Mouse (Mus musculus) heart, embryonic 16.5 days (tissue): ENCODE results near the gene Pkd1. TPM values are rescaled to one million over a fixed set of nuclear protein-coding genes. Genes with fewer than 3 reads are reported as not detected.
A peak's percentile ranks its signal among the peaks of the same experiment; 100 is the strongest.

Experiments
- ATAC-seq: fragments of 200-750 bp; cut with Nextera tagmentation; replicated peaks from 2 replicates; pipeline ENCODE4 v1.8.0; 2017; ENCODE audit warnings: moderate number of reproducible peaks; ENCODE audit not compliant: insufficient read depth, low FRiP score; ENCODE audit errors: extremely low read depth
- H3K27ac ChIP-seq: fragments of 300-500 bp; sonication (generic); 2 replicates; pipeline ENCODE4 v1.5.1; 2014; ENCODE audit warnings: mild to moderate bottlenecking, low read length, control low read depth, moderate library complexity
- H3K27me3 ChIP-seq: fragments of 300-500 bp; sonication (generic); 2 replicates; pipeline ENCODE4 v1.6.1; 2014; ENCODE audit warnings: low read length, mixed read lengths; ENCODE audit not compliant: control insufficient read depth, insufficient read depth
- H3K36me3 ChIP-seq: fragments of 300-500 bp; sonication (generic); 2 replicates; pipeline ENCODE4 v1.6.1; 2014; ENCODE audit not compliant: control insufficient read depth, insufficient read depth
- H3K4me1 ChIP-seq: fragments of 300-500 bp; sonication (generic); 2 replicates; pipeline ENCODE4 v1.6.1; 2014; ENCODE audit warnings: low read length, mixed read lengths; ENCODE audit not compliant: control insufficient read depth, insufficient read depth
- H3K4me2 ChIP-seq: fragments of 300-500 bp; sonication (generic); 2 replicates; pipeline ENCODE4 v1.6.1; 2014; ENCODE audit warnings: low read depth, mild to moderate bottlenecking, control low read depth, low read length
- H3K4me3 ChIP-seq: fragments of 300-500 bp; sonication (generic); 2 replicates; pipeline ENCODE4 v1.5.1; 2014; ENCODE audit warnings: mild to moderate bottlenecking, control low read depth, low read length
- H3K9ac ChIP-seq: fragments of 300-500 bp; sonication (generic); 2 replicates; pipeline ENCODE4 v1.6.1; 2014; ENCODE audit warnings: low read length, control low read depth
- H3K9me3 ChIP-seq: fragments of 300-500 bp; sonication (generic); replicated peaks from 2 replicates; pipeline ENCODE4 v1.6.1; 2016; ENCODE audit warnings: low read length; ENCODE audit not compliant: control insufficient read depth
- WGBS: fragments of 180-500 bp; shearing (Covaris S2); extraction: QIAGEN DNeasy Blood & Tissue Kit; methylation state at CpG from one replicate; pipeline ENCODE4 v1.1.7; 2014; 5-methylcytosine and 5-hydroxymethylcytosine counted together
- polyA plus RNA-seq: library from polyadenylated mRNA; unstranded; fragments of >200 nt; fragmentation: Nextera tagmentation; extraction: Ambion mirVana; gene quantifications from 2 replicates; pipeline ENCODE4 v1.2.1, GENCODE M21; 2015

The Pkd1 gene
- polyA plus RNA-seq, 1 experiment from 2014 or later = 18.4 TPM

DNA sequence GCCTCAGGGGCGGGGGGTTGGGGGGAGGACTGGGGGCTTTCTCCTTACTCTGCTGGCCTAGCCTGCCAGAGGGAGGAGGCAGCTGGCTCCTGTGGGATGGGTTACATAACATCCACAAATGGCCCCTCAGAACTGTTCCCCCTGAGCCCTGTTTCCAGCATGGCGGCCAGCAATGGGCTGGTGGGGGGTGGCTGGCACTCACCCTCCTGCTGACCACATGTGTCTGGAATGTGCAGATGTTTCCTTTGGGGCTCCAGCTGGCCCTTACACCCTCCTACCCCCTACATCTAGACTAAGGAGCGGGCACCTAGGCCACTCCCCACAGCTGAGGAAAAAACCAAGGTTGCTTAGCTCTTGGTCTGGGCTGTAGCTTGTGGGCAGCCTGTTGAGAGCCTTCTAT lies 9.5 kb downstream of the Pkd1 start:
- Histone ChIP-seq H3K9ac (no peak overlapping the region), H3K27ac (peak overlapping the region; percentile 92), H3K27me3 (no peaks in the 10 kb centered on the region), H3K4me1 (peaks cover 29% of the 10 kb centered on the region), H3K9me3 (no peaks in the 10 kb centered on the region), H3K4me3 (no peak overlapping the region), H3K36me3 (no peaks in the 10 kb centered on the region), H3K4me2 (peak overlapping the region; percentile 25)
- WGBS = 52% methylated on average over 3 of the region's 3 CpGs
- peak; percentile 33; the same call in 1 of the 2 replicates for ATAC-seq

DNA sequence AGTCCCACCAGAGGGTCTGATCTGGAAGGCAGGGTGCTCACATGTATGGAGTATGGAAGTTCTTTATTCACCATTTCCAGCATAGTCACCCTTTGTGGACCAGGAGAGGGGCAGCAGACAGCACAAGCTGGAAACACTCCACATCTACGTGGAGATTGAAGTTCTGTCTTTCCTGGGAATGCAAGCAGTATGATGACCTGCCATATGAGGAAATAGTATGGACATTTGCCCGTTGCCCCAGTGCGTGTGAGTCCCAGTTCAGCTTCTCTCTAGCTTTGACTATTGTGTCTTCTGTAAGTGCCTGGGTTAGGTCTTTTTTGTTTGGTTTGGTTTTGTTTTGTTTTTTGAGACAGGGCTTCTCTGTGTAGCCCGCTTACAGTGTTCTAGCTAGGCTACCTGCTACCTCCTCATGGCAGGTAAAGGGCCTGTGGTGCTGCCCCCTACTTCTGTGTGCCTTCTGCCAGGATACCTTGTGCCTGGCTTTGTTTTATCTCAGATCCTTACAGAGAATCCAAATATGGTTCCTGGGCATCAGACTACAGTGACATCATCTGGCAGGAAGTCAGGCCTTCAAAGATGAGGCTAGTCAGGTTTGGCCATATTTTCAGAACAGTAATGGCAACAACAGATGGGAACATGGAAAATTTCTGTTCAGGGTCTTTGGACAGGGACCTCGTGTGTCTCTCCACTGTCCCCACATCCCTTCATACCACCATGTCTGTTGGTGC lies 10.8 kb downstream of the Pkd1 start:
- H3K4me1 ChIP-seq = peaks cover 29% of the 10 kb centered on the region
- H3K27ac ChIP-seq = no peak overlapping the region
- H3K36me3 ChIP-seq = 0 out of 2 replicates have a peak, but pooled peaks cover 3% of the 10 kb centered on the region
- no peak overlapping the region for H3K4me2 ChIP-seq
- WGBS = 71% methylated on average over 5 of the region's 5 CpGs
- H3K9ac ChIP-seq = no peak overlapping the region
- H3K9me3 ChIP-seq = no peaks in the 10 kb centered on the region
- no peak overlapping the region for H3K4me3 ChIP-seq
- no peaks in the 10 kb centered on the region for H3K27me3 ChIP-seq
- ATAC-seq = no peak

DNA sequence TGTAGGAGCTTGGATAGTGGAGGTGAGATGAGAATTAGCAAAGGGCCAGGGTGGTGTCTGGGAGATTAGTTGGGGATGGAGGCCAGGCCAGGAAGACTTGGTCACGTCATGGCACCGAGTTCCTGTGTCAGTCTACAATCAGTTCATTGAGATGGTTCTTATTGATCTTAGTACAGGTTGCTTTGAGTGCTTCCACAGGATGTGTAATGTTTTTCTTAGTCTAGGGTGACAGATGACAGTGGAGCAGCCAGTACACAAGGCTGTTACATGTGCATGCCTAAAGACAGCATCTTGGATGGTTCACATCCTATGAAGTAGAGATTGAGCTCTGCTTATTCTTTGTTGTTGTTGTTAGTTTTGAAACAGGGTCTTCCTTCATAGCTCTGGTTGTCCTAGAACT lies 12.0 kb downstream of the Pkd1 start:
- Histone ChIP-seq H3K36me3 (0 out of 2 replicates have a peak, but pooled peaks cover 3% of the 10 kb centered on the region), H3K4me2 (no peak overlapping the region), H3K4me1 (peaks cover 29% of the 10 kb centered on the region), H3K27ac (no peak overlapping the region), H3K9ac (no peak overlapping the region), H3K27me3 (no peaks in the 10 kb centered on the region), H3K9me3 (no peaks in the 10 kb centered on the region), H3K4me3 (no peak overlapping the region)
- no peak for ATAC-seq
- 84% methylated on average over 2 of the region's 2 CpGs for WGBS

DNA sequence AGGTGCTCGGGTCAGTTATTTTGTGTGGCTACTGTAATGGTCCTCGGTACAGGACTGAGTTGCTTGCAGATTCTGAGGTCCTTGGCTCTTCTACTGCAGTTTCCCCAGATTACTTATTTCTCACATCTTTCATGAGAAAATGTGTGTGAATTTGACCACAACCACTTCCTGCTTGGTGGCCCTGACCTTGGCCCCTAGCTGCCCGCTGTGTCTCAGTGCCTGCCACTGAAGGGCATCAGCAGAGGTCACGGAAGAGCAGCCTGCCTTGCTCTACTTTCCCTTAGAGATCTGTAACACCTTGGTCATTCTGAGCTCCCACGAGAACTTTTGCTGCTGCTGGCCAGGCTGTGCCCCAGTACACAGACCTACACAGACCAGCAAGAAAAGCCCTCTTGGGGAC lies 14.0 kb downstream of the Pkd1 start:
- no peak overlapping the region for H3K4me3 ChIP-seq
- ATAC-seq = no peak
- H3K4me1 ChIP-seq = peaks cover 29% of the 10 kb centered on the region
- H3K4me2 ChIP-seq = no peak overlapping the region
- H3K9me3 ChIP-seq = no peaks in the 10 kb centered on the region
- no peak overlapping the region for H3K27ac ChIP-seq
- H3K27me3 ChIP-seq = no peaks in the 10 kb centered on the region
- H3K9ac ChIP-seq = peak overlapping the region; percentile 23; the same call in 1 of the 2 replicates
- 68% methylated on average over 5 of the region's 5 CpGs for WGBS
- H3K36me3 ChIP-seq = 0 out of 2 replicates have a peak, but pooled peaks cover 3% of the 10 kb centered on the region

DNA sequence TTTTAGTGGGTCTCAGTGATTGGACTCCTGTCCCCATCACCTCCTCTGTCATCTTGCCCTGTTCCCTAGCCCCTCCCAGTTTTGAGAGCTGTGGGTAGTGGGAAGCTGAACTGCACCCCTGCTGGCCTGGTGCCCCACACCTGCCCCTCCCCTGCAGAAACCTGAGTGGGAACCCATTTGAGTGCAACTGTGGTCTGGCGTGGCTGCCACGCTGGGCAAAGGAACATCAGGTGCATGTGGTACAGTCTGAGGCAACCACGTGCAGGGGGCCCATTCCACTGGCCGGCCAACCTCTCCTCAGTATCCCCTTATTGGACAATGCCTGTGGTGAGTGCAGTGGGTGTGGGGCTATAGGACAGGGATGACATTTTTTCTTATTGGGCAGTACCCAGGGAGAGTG lies 14.8 kb downstream of the Pkd1 start:
- Histone ChIP-seq H3K4me2 (no peak overlapping the region), H3K4me3 (no peak overlapping the region), H3K9me3 (no peaks in the 10 kb centered on the region), H3K27me3 (no peaks in the 10 kb centered on the region), H3K4me1 (peaks cover 22% of the 10 kb centered on the region), H3K27ac (no peak overlapping the region), H3K9ac (no peak overlapping the region), H3K36me3 (peaks cover 5% of the 10 kb centered on the region; the same call in 1 of the 2 replicates)
- no peak for ATAC-seq
- 87% methylated on average over 4 of the region's 4 CpGs for WGBS

DNA sequence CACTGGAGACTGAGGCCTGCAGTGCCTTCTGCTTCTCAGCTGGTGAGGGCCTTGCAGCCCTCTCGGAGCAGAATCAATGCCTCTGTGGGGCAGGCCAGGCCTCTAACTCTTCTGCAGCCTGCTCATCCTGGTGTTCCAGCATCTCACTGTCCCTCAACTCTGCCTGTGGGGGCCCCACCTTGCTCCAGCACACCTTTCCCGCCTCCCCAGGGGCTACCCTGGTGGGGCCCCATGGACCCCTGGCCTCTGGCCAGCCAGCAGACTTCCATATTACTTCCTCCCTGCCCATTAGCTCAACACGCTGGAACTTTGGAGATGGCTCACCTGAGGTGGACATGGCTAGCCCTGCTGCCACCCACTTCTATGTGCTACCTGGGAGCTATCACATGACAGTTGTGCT lies 15.5 kb downstream of the Pkd1 start:
- Histone ChIP-seq H3K27ac (no peak overlapping the region), H3K36me3 (peaks cover 5% of the 10 kb centered on the region; the same call in 1 of the 2 replicates), H3K9me3 (no peaks in the 10 kb centered on the region), H3K27me3 (no peaks in the 10 kb centered on the region), H3K4me2 (no peak overlapping the region), H3K4me3 (no peak overlapping the region), H3K4me1 (peaks cover 19% of the 10 kb centered on the region), H3K9ac (no peak overlapping the region)
- no peak for ATAC-seq
- WGBS = 69% methylated on average over 3 of the region's 3 CpGs

DNA sequence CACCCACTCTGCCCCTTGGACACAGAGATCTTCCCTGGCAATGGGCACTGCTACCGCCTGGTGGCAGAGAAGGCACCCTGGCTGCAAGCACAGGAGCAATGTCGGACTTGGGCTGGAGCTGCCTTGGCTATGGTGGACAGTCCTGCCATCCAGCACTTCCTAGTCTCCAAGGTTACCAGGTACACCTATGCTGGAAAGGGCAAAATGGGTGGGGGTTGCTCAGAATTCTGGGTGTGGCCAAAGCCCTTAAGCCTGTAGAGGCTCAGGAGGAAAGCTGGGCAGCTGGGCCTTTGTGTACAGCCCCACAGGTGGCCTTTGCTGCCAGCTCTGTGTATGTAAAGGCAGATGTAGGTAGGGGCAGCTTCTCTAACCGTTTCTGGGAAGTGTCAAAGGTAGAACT lies 16.2 kb downstream of the Pkd1 start:
- WGBS = 80% methylated on average over 3 of the region's 3 CpGs
- ATAC-seq = no peak
- Histone ChIP-seq H3K27ac (no peak overlapping the region), H3K4me1 (peaks cover 12% of the 10 kb centered on the region), H3K27me3 (no peaks in the 10 kb centered on the region), H3K4me3 (no peak overlapping the region), H3K36me3 (peaks cover 5% of the 10 kb centered on the region; the same call in 1 of the 2 replicates), H3K4me2 (no peak overlapping the region), H3K9ac (no peak overlapping the region), H3K9me3 (no peaks in the 10 kb centered on the region)

DNA sequence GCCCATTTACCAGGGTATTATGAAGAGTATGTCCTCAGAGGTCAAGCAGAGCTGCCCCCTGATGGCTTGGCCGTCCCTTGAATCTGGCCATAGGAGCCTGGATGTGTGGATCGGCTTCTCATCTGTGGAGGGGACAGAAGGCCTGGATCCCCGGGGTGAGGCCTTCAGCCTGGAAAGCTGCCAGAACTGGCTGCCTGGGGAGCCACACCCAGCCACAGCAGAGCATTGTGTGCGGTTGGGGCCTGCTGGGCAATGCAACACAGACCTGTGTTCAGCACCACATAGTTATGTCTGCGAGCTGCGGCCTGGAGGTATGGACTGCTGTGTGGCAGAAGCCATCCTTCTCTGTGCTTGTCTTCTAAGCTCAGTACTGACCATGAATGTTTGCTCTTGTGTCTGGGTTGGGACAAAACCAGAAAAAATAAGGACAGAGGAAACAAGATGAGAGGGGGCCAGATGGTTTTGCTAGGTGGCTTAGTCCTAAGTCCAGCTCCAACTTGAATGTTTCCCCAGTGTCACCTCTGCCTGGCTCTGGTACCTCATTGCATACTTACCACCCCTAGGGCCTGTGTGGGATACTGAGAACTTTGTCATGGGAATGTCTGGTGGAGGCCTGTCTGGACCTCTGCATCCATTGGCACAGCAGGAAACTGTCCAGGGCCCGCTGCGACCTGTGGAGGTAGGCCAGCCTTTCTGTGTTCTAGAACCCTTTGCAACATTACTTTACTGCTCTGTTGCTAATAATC lies 17.6 kb downstream of the Pkd1 start:
- no peak; the same call in 1 of the 2 replicates for ATAC-seq
- Histone ChIP-seq H3K9me3 (no peaks in the 10 kb centered on the region), H3K27ac (no peak overlapping the region), H3K4me1 (peaks cover 9% of the 10 kb centered on the region), H3K27me3 (no peaks in the 10 kb centered on the region), H3K9ac (peak overlapping the region; percentile 18; the same call in 1 of the 2 replicates), H3K36me3 (peaks cover 5% of the 10 kb centered on the region; the same call in 1 of the 2 replicates), H3K4me2 (no peak overlapping the region), H3K4me3 (no peak overlapping the region)
- 41% methylated on average over 8 of the region's 8 CpGs for WGBS

DNA sequence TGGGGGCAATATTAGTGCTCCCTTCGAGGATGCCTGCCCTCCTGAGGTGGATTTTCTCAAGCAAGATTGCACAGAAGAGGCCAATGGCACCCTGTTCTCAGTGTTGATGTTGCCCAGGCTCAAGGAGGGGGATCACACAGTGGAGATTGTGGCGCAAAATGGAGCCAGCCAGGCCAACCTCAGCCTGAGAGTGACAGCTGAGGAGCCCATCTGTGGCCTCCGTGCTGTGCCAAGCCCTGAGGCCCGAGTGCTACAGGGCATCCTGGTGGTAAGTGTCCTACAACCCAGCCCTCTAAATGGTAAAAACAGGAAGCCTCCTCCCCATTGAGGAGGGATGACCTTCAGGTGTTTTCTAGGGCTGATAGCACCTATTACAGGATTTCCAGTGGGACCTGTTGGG lies 20.2 kb downstream of the Pkd1 start:
- no peak for ATAC-seq
- peaks cover 9% of the 10 kb centered on the region for H3K4me1 ChIP-seq
- peaks cover 11% of the 10 kb centered on the region for H3K36me3 ChIP-seq

More for the DNA sequence above, 20.2 kb downstream of the Pkd1 start:
- H3K9me3 ChIP-seq = no peaks in the 10 kb centered on the region
- H3K9ac ChIP-seq = no peak overlapping the region
- H3K27ac ChIP-seq = no peak overlapping the region
- H3K27me3 ChIP-seq = no peaks in the 10 kb centered on the region
- no peak overlapping the region for H3K4me3 ChIP-seq
- 86% methylated on average over 4 of the region's 4 CpGs for WGBS
- H3K4me2 ChIP-seq = no peak overlapping the region
